Mouse (Mus musculus): ENCODE results near the gene Cfap99. TPM values are rescaled to one million over a fixed set of nuclear protein-coding genes. Genes with fewer than 3 reads are reported as not detected.

The Cfap99 gene
- total RNA-seq, 4 experiments from 2014 or later = not detected

- no peak for DNase-seq (ENCODE audit: low spot score in 2 of 2)
Observed at GRCm38 (mm10) chr5:34330136-34330535, 41.7 kb downstream of the Cfap99 start.

- no peak for DNase-seq (ENCODE audit: low spot score in 2 of 2)
Observed at GRCm38 (mm10) chr5:34334081-34334480, 45.7 kb downstream of the Cfap99 start.

GRCm38 (mm10) chr5:34335539-34336096, 47.2 kb downstream of the Cfap99 start:
- peak in 1 of 2 experiments; percentile 10 for DNase-seq (ENCODE audit: low spot score in 2 of 2)

- DNase-seq (ENCODE audit: low spot score in 2 of 2) = peak; percentile 97
Observed at GRCm38 (mm10) chr5:34336097-34336774, 47.8 kb downstream of the Cfap99 start, which contains the start of gene Rnf4. TSS of gene Rnf4 (plus strand) at chr5:34336289.

- DNase-seq (ENCODE audit: low spot score in 2 of 2) = peak in 1 of 2 experiments; percentile 18
Observed at GRCm38 (mm10) chr5:34336775-34337450, 48.5 kb downstream of the Cfap99 start.

GRCm38 (mm10) chr5:34340246-34340645, 51.8 kb downstream of the Cfap99 start:
- DNase-seq (ENCODE audit: low spot score in 2 of 2) = no peak

GRCm38 (mm10) chr5:34352084-34352631, 63.8 kb downstream of the Cfap99 start:
- DNase-seq (ENCODE audit: low spot score in 2 of 2) = no peak

GRCm38 (mm10) chr5:34360261-34360660, 71.9 kb downstream of the Cfap99 start:
- no peak for DNase-seq (ENCODE audit: low spot score in 2 of 2)

GRCm38 (mm10) chr5:34363115-34363514, 74.7 kb downstream of the Cfap99 start:
- no peak for DNase-seq (ENCODE audit: low spot score in 2 of 2)

GRCm38 (mm10) chr5:34368551-34369290, 80.3 kb downstream of the Cfap99 start:
- no peak for DNase-seq (ENCODE audit: low spot score in 2 of 2)

GRCm38 (mm10) chr5:34369341-34370021, 81.1 kb downstream of the Cfap99 start, which contains the start of gene Fam193a:
TSS of gene Fam193a (plus strand) at chr5:34369933.
- DNase-seq (ENCODE audit: low spot score in 2 of 2) = peak; percentile 93 to 97

- peak; percentile 7 to 16 for DNase-seq (ENCODE audit: low spot score in 2 of 2)
Observed at GRCm38 (mm10) chr5:34370022-34370823, 81.8 kb downstream of the Cfap99 start.

GRCm38 (mm10) chr5:34370840-34371239, 82.4 kb downstream of the Cfap99 start:
- DNase-seq (ENCODE audit: low spot score in 2 of 2) = no peak

- no peak for DNase-seq (ENCODE audit: low spot score in 2 of 2)
Observed at GRCm38 (mm10) chr5:34372141-34372540, 83.7 kb downstream of the Cfap99 start.

GRCm38 (mm10) chr5:34372541-34372940, 84.1 kb downstream of the Cfap99 start:
- no peak for DNase-seq (ENCODE audit: low spot score in 2 of 2)

Other genes starting within 250 kb of the Cfap99 start
- 1 to 10 TPM in 1 of 4 experiments, under 1 TPM in 2, not detected in 1; 0.51 to 2.3 (median 0.89) TPM for gene Poln, start 119.2 kb upstream of the Cfap99 start, total RNA-seq (2022)
- 1 to 10 TPM; 3.5 to 4.0 (median 3.6) TPM for gene Haus3, start 119.1 kb upstream of the Cfap99 start, total RNA-seq (2022)
- 10 to 100 TPM; 17.0 to 30.9 (median 24.8) TPM for gene Mxd4, start 100.9 kb upstream of the Cfap99 start, total RNA-seq (2022)
- gene Zfyve28, start 151 bp upstream of the Cfap99 start, total RNA-seq (2022) = 1 to 10 TPM in 1 of 4 experiments, under 1 TPM in 3; 0.35 to 1.3 (median 0.68) TPM
- 10 to 100 TPM; 14.0 to 17.5 (median 15.9) TPM for gene Rnf4, start 47.7 kb downstream of the Cfap99 start, total RNA-seq (2022)
- 10 to 100 TPM; 11.0 to 14.2 (median 11.5) TPM for gene Fam193a, start 81.3 kb downstream of the Cfap99 start, total RNA-seq (2022)
- 1 to 10 TPM; 1.7 to 4.0 (median 2.6) TPM for gene Tnip2, start 225.4 kb downstream of the Cfap99 start, total RNA-seq (2022)
- 1 to 10 TPM in 3 of 4 experiments, under 1 TPM in 1; 0.59 to 2.7 (median 1.4) TPM for gene Sh3bp2, start 237.2 kb downstream of the Cfap99 start, total RNA-seq (2022)